Mouse (Mus musculus) frontal cortex, adult (tissue): ENCODE data around the gene Lurap1.

ENCODE experiments used
- ATAC-seq: cut with Nextera tagmentation; 2 replicates; pipeline ENCODE4 v1.9.2; 2017; ENCODE audit warnings: mild to moderate bottlenecking, moderate library complexity, mixed read lengths; ENCODE audit not compliant: low TSS enrichment

Gene Lurap1

DNA sequence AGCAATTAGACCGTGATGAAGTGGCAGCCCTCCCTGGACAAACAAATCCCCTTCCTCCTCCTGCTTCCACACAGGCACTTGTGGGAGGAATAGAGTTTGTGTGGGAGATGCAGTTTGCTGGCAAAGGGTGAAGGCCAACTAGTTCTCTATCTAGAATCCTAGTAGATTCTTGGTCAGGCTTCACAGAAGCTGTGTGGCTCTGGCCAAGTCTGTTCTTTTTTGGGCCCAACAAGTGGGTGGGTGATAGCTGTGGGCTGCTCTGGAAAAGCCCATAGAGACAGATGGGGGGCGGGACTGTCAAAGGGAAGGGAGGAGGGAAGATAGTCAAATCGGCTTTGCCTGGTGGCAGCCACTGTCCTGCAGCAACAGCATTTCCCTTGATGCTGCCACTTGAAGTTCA is 9.6 kb upstream of the Lurap1 start:
- ATAC-seq: peak; percentile 79

- peak; percentile 39; the same call in 1 of the 2 replicates for ATAC-seq
These were observed 8.8 kb upstream of the Lurap1 start for GRCm38 (mm10) chr4:116159912-116160311.

GRCm38 (mm10) chr4:116157882-116158281 is 6.7 kb upstream of the Lurap1 start:
- ATAC-seq: no peak

GRCm38 (mm10) chr4:116152702-116153101 is 1.6 kb upstream of the Lurap1 start:
- ATAC-seq: no peak

DNA sequence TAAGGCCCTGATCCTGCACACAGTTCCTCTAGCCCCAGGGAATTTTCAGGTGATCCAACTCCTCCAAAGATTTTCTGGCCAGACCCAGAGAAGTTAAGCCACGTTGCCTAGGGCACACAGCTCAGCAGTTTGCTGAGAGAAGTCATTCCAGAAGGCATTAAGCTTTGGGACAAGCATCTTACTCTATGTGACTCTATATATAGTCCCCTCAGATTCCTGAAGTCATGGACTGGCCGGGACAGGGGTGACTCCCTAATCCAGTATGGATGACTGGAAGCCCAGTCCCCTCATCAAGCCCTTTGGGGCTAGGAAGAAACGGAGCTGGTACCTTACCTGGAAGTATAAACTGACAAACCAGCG is 296 bp downstream of the Lurap1 start:
- peak; percentile 8; the same call in 1 of the 2 replicates for ATAC-seq

DNA sequence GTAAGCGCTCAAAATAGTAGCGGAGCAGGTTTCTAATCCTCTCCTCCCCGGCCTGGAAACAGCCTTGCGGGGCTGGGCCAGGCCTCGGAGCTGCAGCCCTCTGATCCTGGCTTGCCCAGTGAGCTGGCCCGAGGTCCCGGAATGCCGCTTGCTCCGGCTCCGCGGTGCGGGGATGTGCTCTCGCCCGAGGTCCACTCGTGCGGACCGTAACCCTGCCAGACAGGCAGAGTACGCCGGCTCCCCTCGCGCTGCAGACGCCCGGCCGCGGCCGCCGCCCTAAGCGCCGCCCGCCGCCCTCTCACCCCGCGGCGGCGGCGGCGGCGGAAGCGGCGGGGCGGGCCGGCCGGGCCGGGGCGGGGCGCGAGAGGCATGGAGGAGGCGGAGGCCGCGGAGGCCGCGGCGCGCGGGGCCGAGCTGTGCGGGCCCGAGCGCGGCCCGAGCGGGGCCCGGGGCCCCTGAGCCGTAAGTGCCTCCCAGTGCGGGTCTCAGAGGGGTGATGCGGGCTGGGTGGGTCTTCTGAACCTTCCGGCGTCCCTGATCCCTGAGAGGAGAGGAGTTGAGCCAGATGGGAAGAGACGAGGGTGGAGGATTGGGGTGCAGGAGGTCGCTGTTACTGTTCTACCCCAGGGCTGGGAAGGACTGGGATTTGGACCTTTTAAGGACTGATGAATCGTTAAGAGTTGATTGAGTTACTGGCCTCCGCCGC is 829 bp downstream of the Lurap1 start:
- peak; percentile 82 for ATAC-seq

GRCm38 (mm10) chr4:116149812-116150155 is 1.4 kb downstream of the Lurap1 start:
- ATAC-seq: peak; percentile 15; the same call in 1 of the 2 replicates

DNA sequence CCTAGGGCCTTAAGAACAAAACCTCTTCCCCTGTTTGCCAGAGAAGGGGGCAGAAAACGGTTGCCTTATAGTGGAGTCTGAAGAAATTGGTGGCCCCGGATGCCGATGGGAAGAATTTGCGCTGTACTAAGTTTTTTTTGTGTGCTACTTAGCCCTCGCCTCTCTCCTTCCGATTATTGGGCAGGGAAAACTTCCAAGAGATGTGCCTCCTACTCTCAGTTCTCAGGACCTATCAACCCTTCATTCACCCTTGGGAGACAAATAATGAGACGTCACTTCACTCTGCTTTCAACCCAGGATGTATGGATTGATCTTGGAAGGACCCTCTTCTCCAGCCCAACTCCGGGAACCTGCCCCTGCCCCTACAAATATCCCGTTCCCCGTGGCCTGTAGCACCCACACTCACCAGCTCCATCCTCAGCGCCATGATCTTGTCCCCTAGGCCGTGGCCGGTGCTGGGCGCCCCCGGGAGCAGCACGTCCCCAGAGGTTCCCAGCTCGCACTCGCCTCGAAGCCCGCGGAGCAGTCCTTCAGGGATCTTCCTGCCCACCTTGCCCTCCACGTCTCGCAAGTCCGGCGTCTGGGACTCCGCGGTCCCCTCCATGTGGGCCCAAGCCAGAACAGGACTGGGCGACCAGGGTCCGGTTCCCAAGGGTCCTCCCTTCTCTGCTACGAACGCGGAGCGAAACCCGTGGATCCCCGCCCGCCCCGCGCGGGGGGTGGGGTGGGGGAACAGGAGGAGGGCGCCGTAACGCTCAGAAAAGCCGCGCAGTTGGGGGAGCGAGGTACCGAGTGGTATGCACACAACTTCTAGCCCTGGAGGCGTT is 7.0 kb downstream of the Lurap1 start:
- ATAC-seq: peak; percentile 73

- ATAC-seq: peak; percentile 18; the same call in 1 of the 2 replicates
These were observed 7.8 kb downstream of the Lurap1 start for GRCm38 (mm10) chr4:116143317-116143811.

GRCm38 (mm10) chr4:116142269-116142668 is 8.9 kb downstream of the Lurap1 start:
- no peak for ATAC-seq

DNA sequence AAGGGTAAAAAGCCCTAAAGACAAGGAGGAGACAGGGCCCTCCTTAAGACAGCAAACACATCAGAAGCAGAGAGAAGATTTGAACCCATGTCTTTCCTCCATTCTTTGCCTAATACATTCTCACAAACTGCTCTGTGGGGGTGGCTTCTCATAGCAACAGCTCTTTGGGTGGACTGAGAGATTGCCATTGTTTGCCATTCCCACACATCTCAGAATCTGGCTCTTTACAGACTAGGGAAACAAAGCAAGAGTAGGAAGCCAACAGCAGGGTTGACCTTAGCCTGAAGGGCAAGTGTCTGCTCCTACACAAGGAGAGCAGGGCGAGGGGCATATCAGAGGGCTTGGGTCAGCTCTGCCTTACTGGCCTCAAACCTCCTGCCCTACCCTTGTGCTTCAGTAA is 9.4 kb downstream of the Lurap1 start:
- ATAC-seq: no peak

- ATAC-seq: peak; percentile 55
These were observed 10.2 kb downstream of the Lurap1 start for GRCm38 (mm10) chr4:116140801-116141574.

- ATAC-seq: no peak
These were observed 13.6 kb downstream of the Lurap1 start for GRCm38 (mm10) chr4:116137421-116137996.

DNA sequence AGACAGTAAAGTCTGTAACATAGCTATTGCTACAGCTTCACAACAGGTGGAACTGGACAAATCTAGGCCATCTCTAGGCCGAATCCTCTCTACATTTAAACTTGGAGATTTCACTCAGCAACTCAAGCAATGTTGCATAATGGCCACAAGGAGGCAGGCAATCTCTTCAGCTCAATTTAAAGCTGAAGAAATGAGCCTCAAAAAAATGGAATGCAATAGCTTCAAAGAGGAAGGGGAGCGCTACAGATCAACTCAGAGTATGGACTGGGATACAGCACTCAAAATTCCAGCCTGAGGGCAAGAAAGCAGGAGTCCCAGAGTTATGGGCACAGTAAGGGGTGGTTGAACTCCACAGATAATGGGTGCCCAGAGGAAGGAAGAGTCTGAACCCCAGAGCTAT is 16.1 kb downstream of the Lurap1 start:
- peak; percentile 72 for ATAC-seq

DNA sequence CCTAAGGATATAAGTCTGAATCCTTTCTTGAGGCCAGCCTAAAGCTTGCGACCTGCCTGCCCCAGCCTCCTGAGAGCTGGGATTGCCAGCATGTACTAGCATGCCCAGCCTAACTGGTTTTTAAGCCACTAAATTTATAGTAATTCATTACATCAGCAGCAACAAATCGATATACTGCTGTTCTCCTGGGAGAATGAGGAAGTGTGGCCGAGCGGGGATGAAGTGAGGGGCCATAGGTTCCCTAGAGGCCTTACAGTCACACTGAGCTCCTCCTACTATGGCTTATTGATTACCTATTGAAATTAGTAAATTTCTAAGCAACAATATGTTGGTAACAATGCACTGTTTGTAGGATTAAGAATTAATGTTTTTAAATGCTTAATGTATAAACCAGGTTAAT is 18.0 kb downstream of the Lurap1 start:
- ATAC-seq: no peak

DNA sequence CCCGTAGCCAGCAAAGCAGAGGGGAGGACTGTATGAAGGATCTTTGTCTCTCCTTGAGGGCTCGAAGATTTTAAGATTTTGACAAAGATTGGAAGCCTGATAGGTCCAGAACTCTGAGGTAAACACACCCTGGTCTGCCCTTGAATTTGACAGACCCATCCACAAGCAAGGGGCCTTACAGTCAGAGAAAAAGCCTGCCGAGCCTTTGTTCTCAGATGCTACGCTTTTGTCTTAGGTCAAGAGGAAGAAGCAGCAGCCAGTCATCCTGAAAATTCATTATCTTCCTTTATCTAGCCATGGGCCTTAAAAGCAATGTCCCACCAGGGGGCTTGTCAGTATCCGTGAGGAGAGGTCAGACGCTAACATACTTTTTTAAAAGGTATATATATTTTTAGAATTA is 23.2 kb downstream of the Lurap1 start:
- ATAC-seq: no peak

DNA sequence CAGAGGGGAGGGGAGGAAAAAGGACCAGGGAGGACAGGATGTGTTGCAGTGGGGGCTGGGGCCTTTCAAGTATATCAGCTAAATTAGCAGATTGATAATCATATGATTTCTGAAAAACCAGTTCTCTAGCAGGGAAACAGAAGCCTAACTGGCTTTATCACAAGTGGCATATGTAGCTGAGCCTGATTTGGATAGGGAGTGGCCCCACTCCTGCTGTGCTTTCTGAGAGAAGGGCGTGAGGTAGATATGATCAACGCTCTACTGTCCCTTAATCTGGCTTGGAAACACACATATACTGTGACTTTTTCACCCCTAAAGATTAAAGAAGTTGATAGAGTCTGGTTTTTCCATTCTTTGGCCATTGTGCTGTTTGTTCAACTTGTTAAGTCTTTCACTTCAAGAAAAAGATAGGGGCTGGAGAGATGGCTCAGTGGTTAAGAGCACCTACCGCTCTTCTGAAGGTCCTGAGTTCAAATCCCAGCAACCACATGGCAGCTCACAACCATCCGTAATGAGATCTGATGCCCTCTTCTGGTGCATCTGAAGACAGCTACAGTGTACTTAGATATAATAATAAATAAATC is 25.2 kb downstream of the Lurap1 start:
- ATAC-seq: no peak

DNA sequence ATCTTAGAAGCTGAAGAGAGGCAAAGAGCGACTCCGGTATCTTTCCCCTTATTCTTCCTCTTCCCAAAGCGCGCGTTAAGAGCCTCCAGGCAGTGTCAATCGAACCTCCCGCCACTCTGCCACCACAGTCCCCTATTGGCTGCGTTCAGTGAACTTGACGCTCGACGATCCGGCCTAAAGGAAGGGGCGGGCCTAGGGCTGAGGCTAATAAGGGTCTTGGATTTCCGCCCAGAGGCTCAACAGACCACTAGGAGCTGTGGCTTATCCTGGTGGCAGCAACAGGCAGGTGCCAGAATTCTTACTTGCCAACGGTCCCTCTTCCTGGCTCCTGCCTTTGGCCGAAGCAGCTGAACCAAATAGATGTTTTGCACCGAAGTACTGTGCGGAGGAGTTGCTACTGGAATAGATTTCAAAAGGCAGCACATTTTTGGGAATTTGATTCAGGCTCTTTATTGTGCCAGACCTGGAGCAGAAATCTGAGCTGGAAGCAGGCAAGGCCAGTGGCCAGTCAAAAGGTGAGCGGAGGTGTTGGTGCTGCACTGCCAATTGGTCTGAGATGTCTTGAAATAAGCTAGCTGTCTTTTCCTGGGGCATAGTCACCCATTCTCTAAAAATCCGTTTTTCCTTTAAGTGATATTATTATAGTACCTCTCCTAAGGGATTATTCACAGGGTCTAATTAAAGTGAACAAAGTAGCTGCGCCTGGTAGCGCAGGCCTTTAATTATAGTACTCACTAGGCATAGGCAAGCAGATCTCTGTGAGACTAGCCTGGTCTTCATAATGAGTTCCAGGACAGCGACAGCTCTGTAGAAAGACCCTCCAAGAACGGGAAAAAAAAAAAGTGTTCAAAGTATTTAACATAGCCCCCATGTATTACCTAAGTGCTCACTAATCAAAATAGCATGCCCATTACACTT is 27.3 kb downstream of the Lurap1 start, which contains the start of the genes Rad54l and Pomgnt1:
TSS of gene Rad54l (minus strand) at position 89 of the 918 bp plus-strand sequence.
TSS of gene Pomgnt1 (plus strand) at position 239 of the 918 bp plus-strand sequence.
- ATAC-seq: peak; percentile 97

GRCm38 (mm10) chr4:116122762-116123161 is 28.4 kb downstream of the Lurap1 start:
- no peak for ATAC-seq

DNA sequence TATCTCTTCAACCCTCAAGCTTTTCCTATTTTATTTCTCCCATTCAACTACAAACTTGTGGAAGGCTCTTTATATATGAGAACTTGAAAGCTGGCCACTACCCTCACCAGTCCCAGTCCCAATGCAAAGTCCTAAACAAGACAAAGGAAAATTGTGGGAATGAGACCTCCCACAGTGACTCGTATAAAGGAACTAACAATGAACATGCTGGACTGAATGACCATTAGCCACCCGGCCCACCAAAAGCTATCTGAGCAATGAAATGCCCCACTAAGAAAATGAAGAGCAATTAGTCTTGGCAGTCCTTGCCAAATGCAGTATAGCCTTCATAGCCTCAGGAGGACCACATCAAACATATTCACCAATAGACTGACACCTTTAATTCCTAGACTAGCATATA is 39.7 kb downstream of the Lurap1 start:
- no peak for ATAC-seq
